10 mouse cellular contexts compared by ENCODE assay signal in genomic region chr17:34588767-34589166, GRCm38 (mm10). TPM values are rescaled to one million over a fixed set of nuclear protein-coding genes. Genes with fewer than 3 reads are reported as not detected.
DNase-seq lines count a peak whose midpoint lies in the region; ATAC-seq lines count a peak whose summit lies in the region.
"Had no signal": no experiment of that assay in that cellular context is flagged by ENCODE, and none has a peak within 500 bp of the region (broad histone marks: within the 10 kb centered on the region; RNA-seq: fewer than 3 reads in every experiment).

No protein-coding gene starts in this region.

- H3K4me1 ChIP-seq in heart, embryonic 14.5 days (ENCODE audit: control insufficient read depth in 2 of 2, insufficient read depth in 2 of 2, low read length in 2 of 2): peaks cover 23 to 52% of the 10 kb centered on the region in 2 experiments
- H3K4me1 ChIP-seq in neural tube, embryonic 11.5 days (ENCODE audit: control insufficient read depth, insufficient read depth, low read length): peaks cover 42% of the 10 kb centered on the region
- H3K4me1 ChIP-seq in heart, embryonic 16.5 days (ENCODE audit: control insufficient read depth, insufficient read depth, low read length): peaks cover 42% of the 10 kb centered on the region

- peak overlapping the region in 1 of 2 experiments; percentile 92; a peak in 1 of 4 replicates for H3K27ac ChIP-seq in heart, embryonic 14.5 days (replicated peaks in 1 of 2; ENCODE audit: control insufficient read depth in 1 of 2, insufficient read depth in 1 of 2, low read depth in 2 of 2, low read length in 2 of 2)
- H3K27ac ChIP-seq in neural tube, embryonic 11.5 days (ENCODE audit: low read depth, low read length): no peak overlapping the region
- H3K27ac ChIP-seq in heart, embryonic 16.5 days (ENCODE audit: low read length): peak overlapping the region; percentile 58

- H3K4me2 ChIP-seq in heart, embryonic 14.5 days (ENCODE audit: low read length): 0 out of 2 replicates have a peak overlapping the region, but pooled peaks have one; percentile 97
- peak overlapping the region; percentile 95; the same call in 1 of the 2 replicates for H3K4me2 ChIP-seq in neural tube, embryonic 11.5 days (ENCODE audit: low read depth)
- peak overlapping the region; percentile 100 for H3K4me2 ChIP-seq in heart, embryonic 16.5 days (ENCODE audit: low read depth, low read length)

- no peak for DNase-seq in heart, postnatal 14 days
- DNase-seq in neural tube, embryonic 11.5 days (ENCODE audit: low spot score): no peak
- no peak for DNase-seq in neural tube, embryonic 10.5 days (ENCODE audit: extremely low spot score, low spot score)
- DNase-seq in naive thymus-derived CD4-positive, alpha-beta T cell, adult 2 months (ENCODE audit: low read depth): peak; percentile 40
- no peak for DNase-seq in adipocyte (ENCODE audit: low spot score)
- no peak for DNase-seq in spleen, adult 18-20 months
- DNase-seq: lung, postnatal 10 days; right cerebral cortex, adult 18-20 months had no signal

- H3K4me3 ChIP-seq in heart, embryonic 14.5 days (ENCODE audit: control insufficient read depth in 1 of 2, insufficient read depth in 1 of 2, low read depth in 1 of 2, low read length in 2 of 2): no peak overlapping the region
- H3K4me3 ChIP-seq in neural tube, embryonic 11.5 days (ENCODE audit: low read depth, low read length): no peak overlapping the region
- no peak overlapping the region for H3K4me3 ChIP-seq in heart, embryonic 16.5 days (ENCODE audit: low read length)

- intact Hi-C loops in heart, postnatal 14 days (cut with DNase I): no loop called here

- H3K27me3 ChIP-seq in heart, embryonic 14.5 days (ENCODE audit: control insufficient read depth, insufficient read depth, low read length): no peaks in the 10 kb centered on the region
- H3K27me3 ChIP-seq in neural tube, embryonic 11.5 days (ENCODE audit: control insufficient read depth, insufficient read depth, low read length): no peaks in the 10 kb centered on the region
- no peaks in the 10 kb centered on the region for H3K27me3 ChIP-seq in heart, embryonic 16.5 days (ENCODE audit: control insufficient read depth, insufficient read depth, low read length)

- 60% methylated on average over 3 of the region's 3 CpGs for WGBS in heart, embryonic 14.5 days
- 66% methylated on average over 3 of the region's 3 CpGs for WGBS in neural tube, embryonic 11.5 days
- WGBS in heart, embryonic 16.5 days: 74% methylated on average over 3 of the region's 3 CpGs

- ATAC-seq in heart, embryonic 14.5 days (ENCODE audit: insufficient number of reproducible peaks, insufficient read depth, low FRiP score, low read depth): no peak
- no peak for ATAC-seq in neural tube, embryonic 11.5 days (ENCODE audit: insufficient read depth, low FRiP score, low TSS enrichment)
- no peak for ATAC-seq in heart, embryonic 16.5 days (replicated peaks; ENCODE audit: extremely low read depth, insufficient read depth, low FRiP score)

- H3K36me3 ChIP-seq in heart, embryonic 14.5 days (ENCODE audit: control insufficient read depth, insufficient read depth, low read length): no peaks in the 10 kb centered on the region; the same call in 1 of the 2 replicates
- no peaks in the 10 kb centered on the region for H3K36me3 ChIP-seq in neural tube, embryonic 11.5 days (ENCODE audit: control insufficient read depth, insufficient read depth, low read length)
- H3K36me3 ChIP-seq in heart, embryonic 16.5 days (ENCODE audit: control insufficient read depth, insufficient read depth): no peaks in the 10 kb centered on the region

- no peaks in the 10 kb centered on the region for H3K9me3 ChIP-seq in heart, embryonic 14.5 days (ENCODE audit: control insufficient read depth, low read length)
- no peaks in the 10 kb centered on the region for H3K9me3 ChIP-seq in neural tube, embryonic 11.5 days (ENCODE audit: control insufficient read depth, low read length)
- no peaks in the 10 kb centered on the region for H3K9me3 ChIP-seq in heart, embryonic 16.5 days (replicated peaks; ENCODE audit: control insufficient read depth, low read length)

- no peak overlapping the region for H3K9ac ChIP-seq in heart, embryonic 14.5 days (ENCODE audit: low read length)
- no peak overlapping the region for H3K9ac ChIP-seq in neural tube, embryonic 11.5 days (ENCODE audit: low read length)
- H3K9ac ChIP-seq in heart, embryonic 16.5 days (ENCODE audit: low read length): no peak overlapping the region

RNA-seq across cellular contexts. Expression of gene Gpsm3, which starts 0.8 kb away (rescaled TPM):
- 6.1 and 7.5 TPM in 2 replicates for polyA plus RNA-seq in heart, embryonic 14.5 days (2014; fragmentation: Nextera tagmentation; extraction: Ambion mirVana)
- total RNA-seq in heart, postnatal 14 days (2021): 1 to 10 TPM; 5.6 to 7.8 TPM
- 4.0 and 5.1 TPM in 2 replicates for polyA plus RNA-seq in neural tube, embryonic 11.5 days (2014; fragmentation: Nextera tagmentation; extraction: Ambion mirVana)
- polyA plus RNA-seq in heart, embryonic 16.5 days (2015; fragmentation: Nextera tagmentation; extraction: Ambion mirVana): 11.3 and 18.5 TPM in 2 replicates

RNA-seq across cellular contexts. Expression of gene Pbx2, which starts 2.3 kb away (rescaled TPM):
- 5.4 and 7.9 TPM in 2 replicates for polyA plus RNA-seq in heart, embryonic 14.5 days (2014; fragmentation: Nextera tagmentation; extraction: Ambion mirVana)
- total RNA-seq in heart, postnatal 14 days (2021): 10 to 100 TPM; 20.1 to 22.6 TPM
- 17.0 and 17.3 TPM in 2 replicates for polyA plus RNA-seq in neural tube, embryonic 11.5 days (2014; fragmentation: Nextera tagmentation; extraction: Ambion mirVana)
- 4.8 and 5.4 TPM in 2 replicates for polyA plus RNA-seq in heart, embryonic 16.5 days (2015; fragmentation: Nextera tagmentation; extraction: Ambion mirVana)

RNA-seq across cellular contexts. Expression of gene Ager, which starts 8.9 kb away (rescaled TPM):
- polyA plus RNA-seq in heart, embryonic 14.5 days (2014; fragmentation: Nextera tagmentation; extraction: Ambion mirVana): 1.2 and 1.8 TPM in 2 replicates
- 1 to 10 TPM; 1.0 to 1.2 TPM for total RNA-seq in heart, postnatal 14 days (2021)
- polyA plus RNA-seq in neural tube, embryonic 11.5 days (2014; fragmentation: Nextera tagmentation; extraction: Ambion mirVana): 2.3 and 2.4 TPM in 2 replicates
- 4.7 and 34.7 TPM in 2 replicates for polyA plus RNA-seq in heart, embryonic 16.5 days (2015; fragmentation: Nextera tagmentation; extraction: Ambion mirVana)

RNA-seq across cellular contexts. Expression of gene Rnf5, which starts 14.7 kb away (rescaled TPM):
- polyA plus RNA-seq in heart, embryonic 14.5 days (2014; fragmentation: Nextera tagmentation; extraction: Ambion mirVana): 87.0 and 90.9 TPM in 2 replicates
- 10 to 100 TPM; 33.6 to 35.4 TPM for total RNA-seq in heart, postnatal 14 days (2021)
- polyA plus RNA-seq in neural tube, embryonic 11.5 days (2014; fragmentation: Nextera tagmentation; extraction: Ambion mirVana): 177 and 187 TPM in 2 replicates
- 113 and 114 TPM in 2 replicates for polyA plus RNA-seq in heart, embryonic 16.5 days (2015; fragmentation: Nextera tagmentation; extraction: Ambion mirVana)

RNA-seq across cellular contexts. Expression of gene Agpat1, which starts 15.3 kb away (rescaled TPM):
- polyA plus RNA-seq in heart, embryonic 14.5 days (2014; fragmentation: Nextera tagmentation; extraction: Ambion mirVana): 26.1 and 54.4 TPM in 2 replicates
- 10 to 100 TPM; 56.3 to 57.9 TPM for total RNA-seq in heart, postnatal 14 days (2021)
- polyA plus RNA-seq in neural tube, embryonic 11.5 days (2014; fragmentation: Nextera tagmentation; extraction: Ambion mirVana): 83.3 and 91.2 TPM in 2 replicates
- polyA plus RNA-seq in heart, embryonic 16.5 days (2015; fragmentation: Nextera tagmentation; extraction: Ambion mirVana): 47.9 and 53.5 TPM in 2 replicates
